In the genomic region with DNA sequence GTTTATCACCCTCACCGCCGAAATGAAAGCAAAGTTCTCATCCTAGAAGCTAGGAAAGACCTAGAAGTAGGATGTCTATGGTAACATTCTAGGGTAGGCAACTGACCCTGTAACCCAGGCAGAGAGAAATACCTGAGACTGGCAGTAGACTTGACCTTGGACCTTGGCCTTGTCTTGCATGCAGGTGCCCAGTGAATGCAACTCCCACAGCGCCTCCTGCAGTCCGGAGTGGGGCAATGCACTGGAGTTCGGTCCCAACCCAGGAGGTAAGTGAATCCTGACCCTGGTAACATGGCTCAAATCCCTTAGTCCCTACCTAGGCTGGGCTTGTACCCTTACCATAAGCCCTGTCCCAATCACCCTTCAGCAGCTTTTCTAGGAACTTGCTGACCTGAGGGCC, we compare ENCODE assay signal across 8 mouse cellular contexts. TPM values are rescaled to one million over a fixed set of nuclear protein-coding genes. Genes with fewer than 3 reads are reported as not detected.
A peak's percentile ranks its signal among the peaks of the same experiment; 100 is the strongest.
DNase-seq lines count a peak whose midpoint lies in the region; ATAC-seq and TF ChIP-seq lines count a peak whose summit lies in the region.

No protein-coding gene starts in this region.

- TF ChIP-seq EP300 in CH12.LX (IDR thresholded peaks at IDR 0.05; ENCODE audit: low read length), result no peak

- in situ Hi-C loops in CH12.LX (cut with MboI; ENCODE audit: low pct_ligation_motif_present, low pct_unique_long_range_greater_than_20kb, low sequenced_read_pairs), result loop anchor here (10.0 kb wide), 2 partner anchors 46 to 96 kb away; partner anchors contain the start of gene Mybph

- no peak overlapping the region for H3K27ac ChIP-seq in forebrain, postnatal 0 days (ENCODE audit: low read depth, low read length)
- H3K27ac ChIP-seq in forebrain, embryonic 13.5 days, result no peak overlapping the region
- no peak overlapping the region for H3K27ac ChIP-seq in CH12.LX (ENCODE audit: insufficient read depth, low read depth)
- H3K27ac ChIP-seq in forebrain, embryonic 16.5 days (ENCODE audit: low read length), result no peak overlapping the region
- no peak overlapping the region for H3K27ac ChIP-seq in thymus, adult 2 months (ENCODE audit: control insufficient read depth, insufficient read depth, low read length)

- TF ChIP-seq POLR2A in CH12.LX (IDR thresholded peaks at IDR 0.05; ENCODE audit: low read depth, low read length), result no peak
- TF ChIP-seq POLR2A in thymus, adult 2 months (IDR thresholded peaks at IDR 0.05; ENCODE audit: control insufficient read depth, extremely low read depth, insufficient read depth, low read length, poor library complexity), result no peak

- no peak for ATAC-seq in forebrain, postnatal 0 days
- no peak for ATAC-seq in forebrain, embryonic 13.5 days
- ATAC-seq in forebrain, embryonic 16.5 days, result no peak

- no peaks in the 10 kb centered on the region for H3K27me3 ChIP-seq in forebrain, postnatal 0 days (ENCODE audit: insufficient read depth, low read length)
- H3K27me3 ChIP-seq in forebrain, embryonic 13.5 days, result no peaks in the 10 kb centered on the region
- H3K27me3 ChIP-seq in CH12.LX (replicated peaks), result no peaks in the 10 kb centered on the region
- no peaks in the 10 kb centered on the region for H3K27me3 ChIP-seq in forebrain, embryonic 16.5 days (replicated peaks; ENCODE audit: control insufficient read depth, insufficient read depth, low read length)
- no peaks in the 10 kb centered on the region for H3K27me3 ChIP-seq in thymus, adult 2 months (ENCODE audit: control insufficient read depth, insufficient read depth, low read length)

- DNase-seq in forebrain, postnatal 0 days, result no peak
- DNase-seq in CH12.LX (ENCODE audit: extremely low read depth), result peak; percentile 50
- DNase-seq in cerebellum, postnatal 10 days, result peak; percentile 63 to 72
- peak; percentile 24 to 51 for DNase-seq in kidney, postnatal 25 days
- DNase-seq in frontal cortex, adult 2 months (ENCODE audit: extremely low spot score in 1 of 2, low spot score in 1 of 2), result no peak
- DNase-seq in thymus, adult 2 months, result no peak

- no peaks in the 10 kb centered on the region for H3K36me3 ChIP-seq in forebrain, postnatal 0 days (ENCODE audit: insufficient read depth)
- H3K36me3 ChIP-seq in forebrain, embryonic 13.5 days (ENCODE audit: poor library complexity, severe bottlenecking), result no peaks in the 10 kb centered on the region
- no peaks in the 10 kb centered on the region for H3K36me3 ChIP-seq in CH12.LX (replicated peaks in 1 of 2; ENCODE audit: control insufficient read depth in 1 of 2, insufficient read depth in 1 of 2, low read length in 1 of 2)
- H3K36me3 ChIP-seq in forebrain, embryonic 16.5 days (ENCODE audit: control insufficient read depth, insufficient read depth), result no peaks in the 10 kb centered on the region
- H3K36me3 ChIP-seq in thymus, adult 2 months (ENCODE audit: control insufficient read depth, insufficient read depth, low read length), result no peaks in the 10 kb centered on the region

- dilution Hi-C loops in CH12.LX (cut with MboI; ENCODE audit: extremely low pct_ligation_motif_present, extremely low pct_unique_long_range_greater_than_20kb, low sequenced_read_pairs), result no loop called here

- peak; percentile 38 for TF ChIP-seq CTCF in forebrain, postnatal 0 days (IDR thresholded peaks at IDR 0.05; ENCODE audit: low read depth)
- peak; percentile 82 to 86 for TF ChIP-seq CTCF in CH12.LX (conservative IDR thresholded peaks at IDR 0.05 in 1 of 2, IDR thresholded peaks at IDR 0.05 in 1 of 2; ENCODE audit: low read depth in 2 of 2, low read length in 2 of 2)
- TF ChIP-seq CTCF in thymus, adult 2 months (IDR thresholded peaks at IDR 0.05; ENCODE audit: borderline replicate concordance, control insufficient read depth, extremely low read depth, insufficient read depth, low read length, poor library complexity), result no peak

- TF ChIP-seq RAD21 in CH12.LX (IDR thresholded peaks at IDR 0.05; ENCODE audit: low read depth, low read length), result peak; percentile 81

- no peaks in the 10 kb centered on the region for H3K4me1 ChIP-seq in forebrain, postnatal 0 days (ENCODE audit: insufficient read depth)
- peaks cover 5% of the 10 kb centered on the region; the same call in 1 of the 2 replicates for H3K4me1 ChIP-seq in forebrain, embryonic 13.5 days
- peaks cover 8 to 54% of the 10 kb centered on the region in 2 experiments for H3K4me1 ChIP-seq in CH12.LX (ENCODE audit: control insufficient read depth in 1 of 2, insufficient read depth in 2 of 2)
- peaks cover 2% of the 10 kb centered on the region; the same call in 1 of the 2 replicates for H3K4me1 ChIP-seq in forebrain, embryonic 16.5 days (replicated peaks; ENCODE audit: control insufficient read depth, insufficient read depth, low read length)
- H3K4me1 ChIP-seq in thymus, adult 2 months (replicated peaks; ENCODE audit: control insufficient read depth, insufficient read depth, low read length), result no peaks in the 10 kb centered on the region

- no peaks in the 10 kb centered on the region for H3K9me3 ChIP-seq in forebrain, postnatal 0 days (ENCODE audit: low read length)
- H3K9me3 ChIP-seq in forebrain, embryonic 13.5 days (replicated peaks), result peaks cover 4% of the 10 kb centered on the region
- H3K9me3 ChIP-seq in CH12.LX (replicated peaks; ENCODE audit: low read length), result peaks cover 4% of the 10 kb centered on the region
- no peaks in the 10 kb centered on the region for H3K9me3 ChIP-seq in forebrain, embryonic 16.5 days (ENCODE audit: control insufficient read depth, low read length)

- H3K79me2 ChIP-seq in CH12.LX (replicated peaks; ENCODE audit: control insufficient read depth, extremely low read depth, insufficient read depth, poor library complexity, severe bottlenecking), result no peaks in the 10 kb centered on the region

- H3K4me3 ChIP-seq in forebrain, postnatal 0 days (ENCODE audit: low read depth, low read length), result no peak overlapping the region
- no peak overlapping the region for H3K4me3 ChIP-seq in forebrain, embryonic 13.5 days
- no peak overlapping the region for H3K4me3 ChIP-seq in CH12.LX (replicated peaks in 1 of 3; ENCODE audit: low read depth in 2 of 3, low read length in 2 of 3, poor library complexity in 1 of 3)
- no peak overlapping the region for H3K4me3 ChIP-seq in forebrain, embryonic 16.5 days (replicated peaks; ENCODE audit: low read length)
- no peak overlapping the region for H3K4me3 ChIP-seq in thymus, adult 2 months (ENCODE audit: control insufficient read depth, insufficient read depth, low read length)

- WGBS in forebrain, postnatal 0 days, result 68% methylated on average over 5 of the region's 5 CpGs
- WGBS in forebrain, embryonic 13.5 days, result 66% methylated on average over 5 of the region's 5 CpGs
- 71% methylated on average over 5 of the region's 5 CpGs for whole genome bisulfite sequencing in forebrain, embryonic 16.5 days
- WGBS in thymus, adult 2 months, result 89% methylated on average over 5 of the region's 5 CpGs

- no peak overlapping the region for H3K4me2 ChIP-seq in forebrain, postnatal 0 days (ENCODE audit: low read depth)
- H3K4me2 ChIP-seq in forebrain, embryonic 13.5 days, result no peak overlapping the region
- no peak overlapping the region for H3K4me2 ChIP-seq in CH12.LX (ENCODE audit: insufficient read depth, low read depth, poor library complexity, severe bottlenecking)
- no peak overlapping the region for H3K4me2 ChIP-seq in forebrain, embryonic 16.5 days (ENCODE audit: low read length)

- no peak overlapping the region for H3K9ac ChIP-seq in forebrain, postnatal 0 days
- no peak overlapping the region for H3K9ac ChIP-seq in forebrain, embryonic 13.5 days
- H3K9ac ChIP-seq in CH12.LX (ENCODE audit: insufficient read depth, low read depth), result no peak overlapping the region
- H3K9ac ChIP-seq in forebrain, embryonic 16.5 days (replicated peaks; ENCODE audit: low read depth, low read length), result no peak overlapping the region

TF ChIP-seq in CH12.LX, 34 proteins besides CTCF, POLR2A, EP300 and RAD21 (continues in another document):
- TF ChIP-seq CHD2 (IDR thresholded peaks at IDR 0.05; ENCODE audit: low read length) (no peak), JUN (IDR thresholded peaks at IDR 0.05; ENCODE audit: insufficient read depth, low read depth, low read length) (no peak), USF1 (IDR thresholded peaks at IDR 0.05; ENCODE audit: low read depth, low read length) (no peak), SMC3 (IDR thresholded peaks at IDR 0.05; ENCODE audit: low read depth, low read length) (peak; percentile 83), NELFE (IDR thresholded peaks at IDR 0.05; ENCODE audit: low read depth, low read length) (peak; percentile 41; the same call in 1 of the 2 replicates)

RNA-seq across cellular contexts. Expression of gene Myog, which starts 1.1 kb away (rescaled TPM):
- total RNA-seq in forebrain, postnatal 0 days (2014; rRNA removed), result 0.08 and 0.29 TPM in 2 replicates
- 0.19 and 0.28 TPM in 2 replicates for polyA plus RNA-seq in forebrain, postnatal 0 days (2015; fragmentation: Nextera tagmentation; extraction: Ambion mirVana)
- not detected in 2 replicates for polyA plus RNA-seq in forebrain, embryonic 13.5 days (2015; fragmentation: Nextera tagmentation; extraction: Ambion mirVana)
- total RNA-seq in CH12.LX (2012; rRNA removed) (not detected in 2 replicates), CH12.LX (2014; rRNA removed) (not detected in 2 replicates)
- polyA plus RNA-seq in CH12.LX (2012; ENCODE audit: insufficient read length, low read depth), result not detected in 2 replicates
- 0.14 and 0.15 TPM in 2 replicates for polyA plus RNA-seq in frontal cortex, adult 2 months (2012; rRNA removed)
- polyA plus RNA-seq in forebrain, embryonic 16.5 days (2015; fragmentation: Nextera tagmentation; extraction: Ambion mirVana), result 0.32 TPM in 1 of 2 replicates, not detected in the other
- 0.34 and 0.43 TPM in 2 replicates for polyA plus RNA-seq in thymus, adult 2 months (2012; rRNA removed)

RNA-seq across cellular contexts. Expression of gene Ppfia4, which starts 41.8 kb away (rescaled TPM):
- total RNA-seq in forebrain, postnatal 0 days (2014; rRNA removed), result 26.9 and 31.9 TPM in 2 replicates
- polyA plus RNA-seq in forebrain, postnatal 0 days (2015; fragmentation: Nextera tagmentation; extraction: Ambion mirVana), result 12.7 and 17.5 TPM in 2 replicates
- 3.5 and 3.7 TPM in 2 replicates for polyA plus RNA-seq in forebrain, embryonic 13.5 days (2015; fragmentation: Nextera tagmentation; extraction: Ambion mirVana)
- 0.21 and 0.30 TPM in 2 replicates for total RNA-seq in CH12.LX (2012; rRNA removed)
- 1.2 and 1.8 TPM in 2 replicates for total RNA-seq in CH12.LX (2014; rRNA removed)
- 5.1 and 5.4 TPM in 2 replicates for polyA plus RNA-seq in CH12.LX (2012; ENCODE audit: insufficient read length, low read depth)
- 49.4 TPM in 2 replicates for polyA plus RNA-seq in frontal cortex, adult 2 months (2012; rRNA removed)
- 11.1 and 16.4 TPM in 2 replicates for polyA plus RNA-seq in forebrain, embryonic 16.5 days (2015; fragmentation: Nextera tagmentation; extraction: Ambion mirVana)
- 13.6 and 17.2 TPM in 2 replicates for polyA plus RNA-seq in thymus, adult 2 months (2012; rRNA removed)

RNA-seq across cellular contexts. Expression of gene Adora1, which starts 55.7 kb away (rescaled TPM):
- 38.4 and 41.5 TPM in 2 replicates for total RNA-seq in forebrain, postnatal 0 days (2014; rRNA removed)
- 29.3 and 37.5 TPM in 2 replicates for polyA plus RNA-seq in forebrain, postnatal 0 days (2015; fragmentation: Nextera tagmentation; extraction: Ambion mirVana)
- 3.3 and 4.6 TPM in 2 replicates for polyA plus RNA-seq in forebrain, embryonic 13.5 days (2015; fragmentation: Nextera tagmentation; extraction: Ambion mirVana)
- total RNA-seq in CH12.LX (2012; rRNA removed), result not detected in 2 replicates
- total RNA-seq in CH12.LX (2014; rRNA removed), result not detected in 2 replicates
- polyA plus RNA-seq in CH12.LX (2012; ENCODE audit: insufficient read length, low read depth), result 0.10 and 0.20 TPM in 2 replicates
- polyA plus RNA-seq in frontal cortex, adult 2 months (2012; rRNA removed), result 87.1 and 88.6 TPM in 2 replicates
- polyA plus RNA-seq in forebrain, embryonic 16.5 days (2015; fragmentation: Nextera tagmentation; extraction: Ambion mirVana), result 21.3 and 21.5 TPM in 2 replicates
- polyA plus RNA-seq in thymus, adult 2 months (2012; rRNA removed), result 6.2 and 6.3 TPM in 2 replicates

Comparison
In these comparisons a context has a peak if more than half of its experiments do, and no peak if none do; other contexts are left out.
1. DNase-seq: peak in CH12.LX (single experiment), cerebellum, postnatal 10 days (2 of 2) and kidney, postnatal 25 days (2 of 2); none in forebrain, postnatal 0 days (single experiment), frontal cortex, adult 2 months (0 of 2) and thymus, adult 2 months (single experiment).